Mouse (Mus musculus) liver, embryonic 11.5 days (tissue): ENCODE results near the gene Zfp82. TPM values are rescaled to one million over a fixed set of nuclear protein-coding genes. Genes with fewer than 3 reads are reported as not detected.
A peak's percentile ranks its signal among the peaks of the same experiment; 100 is the strongest.
"Not testable (repeated sequence)": the region's sequence is repeated elsewhere in the genome, so short reads cannot be mapped to it uniquely, and the experiment has no call there.

Experiments
- ATAC-seq: fragments of 200-750 bp; cut with Nextera tagmentation; replicated peaks from 2 replicates; pipeline ENCODE4 v1.8.0; 2017; ENCODE audit warnings: moderate number of reproducible peaks, mild to moderate bottlenecking, moderate TSS enrichment, moderate library complexity; ENCODE audit not compliant: low FRiP score
- DNase-seq: peaks from one replicate; pipeline ENCODE4 v3.0.0-alpha.2; 2017; ENCODE audit warnings: low spot score
- H3K27ac ChIP-seq: fragments of 300-500 bp; sonication (generic); 2 replicates; pipeline ENCODE4 v1.5.1; 2014; ENCODE audit warnings: mild to moderate bottlenecking, low read depth, low read length, control low read depth
- H3K27me3 ChIP-seq: fragments of 300-500 bp; sonication (generic); replicated peaks from 2 replicates; pipeline ENCODE4 v1.6.1; 2014; ENCODE audit warnings: low read length, mixed read lengths; ENCODE audit not compliant: control insufficient read depth, insufficient read depth
- H3K36me3 ChIP-seq: fragments of 300-500 bp; sonication (generic); 2 replicates; pipeline ENCODE4 v1.6.1; 2014; ENCODE audit warnings: mild to moderate bottlenecking, low read length, moderate library complexity, mixed read lengths; ENCODE audit not compliant: control insufficient read depth, insufficient read depth
- H3K4me1 ChIP-seq: fragments of 300-500 bp; sonication (generic); replicated peaks from 2 replicates; pipeline ENCODE4 v1.6.1; 2014; ENCODE audit warnings: low read length, mixed read lengths; ENCODE audit not compliant: control insufficient read depth, insufficient read depth
- H3K4me2 ChIP-seq: fragments of 300-500 bp; sonication (generic); 2 replicates; pipeline ENCODE4 v1.6.1; 2014; ENCODE audit warnings: mild to moderate bottlenecking, control low read depth, moderate library complexity
- H3K4me3 ChIP-seq: fragments of 300-500 bp; sonication (generic); 2 replicates; pipeline ENCODE4 v1.5.1; 2014; ENCODE audit warnings: low read depth, low read length, control low read depth
- H3K9ac ChIP-seq: fragments of 300-500 bp; sonication (generic); 2 replicates; pipeline ENCODE4 v1.6.1; 2014; ENCODE audit warnings: low read depth, low read length, control low read depth
- H3K9me3 ChIP-seq: fragments of 300-500 bp; sonication (generic); 2 replicates; pipeline ENCODE4 v1.6.1; 2016; ENCODE audit warnings: low read length, inconsistent platforms, mixed read lengths; ENCODE audit not compliant: control insufficient read depth
- WGBS: fragments of 180-500 bp; shearing (Covaris S2); extraction: QIAGEN DNeasy Blood & Tissue Kit; methylation state at CpG from one replicate; pipeline ENCODE4 v1.1.7; 2014; 5-methylcytosine and 5-hydroxymethylcytosine counted together
- polyA plus RNA-seq: library from polyadenylated mRNA; unstranded; fragments of >200 nt; fragmentation: Nextera tagmentation; extraction: Ambion mirVana; gene quantifications from 2 replicates; pipeline ENCODE4 v1.2.1, GENCODE M21; 2014

Gene Zfp82
- 3.9 and 4.1 TPM in 2 replicates for polyA plus RNA-seq

DNA sequence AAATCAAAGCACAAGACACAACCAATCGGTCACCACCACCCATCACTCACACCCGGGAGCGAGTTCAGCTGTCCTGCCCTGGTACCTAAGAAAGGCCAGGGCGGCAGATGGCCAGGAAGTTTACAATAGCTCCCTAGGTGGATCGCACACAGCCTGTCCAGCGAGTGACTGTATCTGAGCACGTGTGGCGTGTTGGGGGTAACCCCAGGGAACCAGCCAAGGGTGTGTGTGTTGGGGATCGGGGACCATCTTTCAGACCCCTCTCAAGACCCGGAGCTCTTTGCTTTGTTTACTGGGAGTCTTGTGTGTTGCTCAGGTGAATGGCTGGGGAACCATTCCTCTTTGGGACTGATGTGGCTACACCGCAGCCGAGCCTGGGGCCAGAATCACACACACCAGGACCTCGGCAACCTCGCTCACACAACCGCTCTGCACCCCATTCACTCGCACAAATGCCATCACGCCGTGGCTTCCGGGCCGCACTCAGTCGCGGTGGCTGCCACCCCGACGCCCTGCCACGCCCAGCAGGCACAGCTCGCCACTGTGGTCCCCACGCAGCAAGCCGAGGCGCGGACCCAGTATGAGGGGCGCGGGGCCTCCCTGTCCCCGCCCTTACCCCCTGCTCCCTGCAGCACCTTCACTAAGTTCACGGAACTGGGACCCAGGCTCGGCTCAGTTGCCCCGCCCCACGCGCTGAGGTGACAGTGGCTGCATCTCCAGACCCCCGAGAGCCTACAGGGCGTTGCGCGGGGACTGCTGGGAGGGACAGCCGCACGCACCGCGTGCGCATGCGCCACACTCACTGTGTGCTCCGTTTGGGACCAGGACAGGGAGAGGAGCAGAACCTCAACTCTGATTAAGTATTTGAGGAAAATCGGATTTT lies at the start of gene Zfp82:
TSS of gene Zfp82 (minus strand) at position 755 of the 883 bp plus-strand sequence.
- under 1% methylated on average over 50 of the region's 50 CpGs for WGBS
- Histone ChIP-seq H3K4me2 (peak within 1 kb of the TSS; percentile 98), H3K27ac (peak within 1 kb of the TSS; percentile 57; the same call in 1 of the 2 replicates), H3K9ac (peak within 1 kb of the TSS; percentile 80), H3K36me3 (peaks cover 8% of the 10 kb centered on the region), H3K4me3 (peak within 1 kb of the TSS; percentile 85), H3K9me3 (no peaks in the 10 kb centered on the region), H3K27me3 (no peaks in the 10 kb centered on the region), H3K4me1 (no peaks in the 10 kb centered on the region)
- ATAC-seq (peak; percentile 94), DNase-seq (peak; percentile 83)

DNA sequence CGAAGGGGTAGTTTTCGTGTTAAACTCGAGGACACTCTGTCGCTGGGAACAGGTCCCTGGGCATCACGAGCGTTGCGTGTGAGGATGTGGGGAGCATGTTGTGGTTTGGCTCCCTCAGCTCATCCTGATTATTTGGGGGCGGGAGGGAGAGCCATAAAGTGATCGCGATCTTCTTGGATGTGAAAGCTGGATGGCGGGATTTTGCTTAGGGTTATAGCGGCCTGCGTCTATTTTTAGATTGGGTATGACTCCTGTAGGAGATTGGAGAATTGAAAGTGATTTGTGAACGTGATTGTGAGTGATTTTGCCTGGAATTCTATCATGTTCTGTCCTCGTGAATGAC lies 49.5 kb upstream of the Zfp82 start:
- Histone ChIP-seq H3K4me3 (peak overlapping the region; percentile 67), H3K4me1 (no peaks in the 10 kb centered on the region), H3K9ac (peak overlapping the region; percentile 89), H3K4me2 (peak overlapping the region; percentile 84), H3K36me3 (peaks cover 2% of the 10 kb centered on the region; the same call in 1 of the 2 replicates), H3K9me3 (no peaks in the 10 kb centered on the region), H3K27me3 (no peaks in the 10 kb centered on the region), H3K27ac (no peak overlapping the region)
- ATAC-seq = no peak
- WGBS = 7% methylated on average over 15 of the region's 15 CpGs
- no peak for DNase-seq

GRCm38 (mm10) chr7:30121308-30122187 lies 48.8 kb upstream of the Zfp82 start, which contains the start of gene Zfp382:
Gene Zfp382 (plus strand): TSS chr7:30121942.
- WGBS = under 1% methylated on average over 61 of the region's 61 CpGs
- Histone ChIP-seq H3K36me3 (no peaks in the 10 kb centered on the region), H3K9me3 (no peaks in the 10 kb centered on the region; the same call in 1 of the 2 replicates), H3K27ac (peak within 1 kb of the TSS; percentile 75), H3K4me1 (no peaks in the 10 kb centered on the region), H3K9ac (peak within 1 kb of the TSS; percentile 89), H3K4me3 (peak within 1 kb of the TSS; percentile 67), H3K27me3 (no peaks in the 10 kb centered on the region), H3K4me2 (peak within 1 kb of the TSS; percentile 84)
- ATAC-seq (peak; percentile 96), DNase-seq (peak; percentile 93)

GRCm38 (mm10) chr7:30117935-30118334 lies 45.2 kb upstream of the Zfp82 start:
- not testable (repeated sequence) for H3K4me2 ChIP-seq, DNase-seq, H3K4me3 ChIP-seq, H3K36me3 ChIP-seq, H3K27me3 ChIP-seq, H3K9me3 ChIP-seq, H3K27ac ChIP-seq, ATAC-seq, H3K9ac ChIP-seq, H3K4me1 ChIP-seq
- 91% methylated on average over 12 of the region's 12 CpGs for WGBS

- 87% methylated on average over 5 of the region's 5 CpGs for WGBS
- Histone ChIP-seq H3K4me3 (no peak overlapping the region), H3K4me1 (no peaks in the 10 kb centered on the region), H3K4me2 (no peak overlapping the region), H3K27me3 (no peaks in the 10 kb centered on the region), H3K36me3 (no peaks in the 10 kb centered on the region), H3K27ac (no peak overlapping the region), H3K9me3 (peaks cover 4% of the 10 kb centered on the region; the same call in 1 of the 2 replicates), H3K9ac (no peak overlapping the region)
- no peak for ATAC-seq
- DNase-seq = no peak
Observed at GRCm38 (mm10) chr7:30116076-30116475, 43.4 kb upstream of the Zfp82 start.

DNA sequence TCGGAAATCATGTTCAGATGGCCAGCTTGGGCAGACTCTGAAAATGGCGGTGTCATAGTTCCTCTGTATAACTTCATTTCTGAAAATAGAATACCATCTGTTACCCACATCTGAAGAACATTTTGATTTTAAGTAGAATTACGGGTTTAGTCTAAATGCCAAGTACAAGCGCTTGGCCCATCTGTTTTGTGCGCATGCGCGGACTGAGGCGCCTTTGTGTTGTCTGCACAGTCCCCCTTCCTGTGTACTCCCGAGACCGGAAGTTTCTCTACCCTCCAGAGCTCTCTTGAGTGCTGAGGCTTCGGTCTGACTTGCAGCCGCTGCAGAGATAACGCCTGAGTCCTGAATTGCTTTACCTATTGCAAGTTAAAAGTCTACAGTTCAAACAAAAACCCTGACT lies 26.6 kb upstream of the Zfp82 start:
- Histone ChIP-seq H3K9me3 (peaks cover 7% of the 10 kb centered on the region; the same call in 1 of the 2 replicates), H3K9ac (no peak overlapping the region), H3K27me3 (no peaks in the 10 kb centered on the region), H3K4me1 (peaks cover 14% of the 10 kb centered on the region), H3K4me3 (no peak overlapping the region), H3K36me3 (peaks cover 39% of the 10 kb centered on the region), H3K27ac (no peak overlapping the region), H3K4me2 (no peak overlapping the region)
- ATAC-seq = no peak
- DNase-seq = no peak
- 87% methylated on average over 13 of the region's 13 CpGs for WGBS

- Histone ChIP-seq H3K4me3 (peak overlapping the region; percentile 59), H3K27ac (no peak overlapping the region), H3K9me3 (no peaks in the 10 kb centered on the region), H3K27me3 (no peaks in the 10 kb centered on the region), H3K4me1 (peaks cover 20% of the 10 kb centered on the region), H3K4me2 (peak overlapping the region; percentile 81), H3K36me3 (peaks cover 11% of the 10 kb centered on the region; the same call in 1 of the 2 replicates), H3K9ac (peak overlapping the region; percentile 60)
- WGBS = 16% methylated on average over 5 of the region's 5 CpGs
- ATAC-seq = no peak
- DNase-seq = no peak
Observed at GRCm38 (mm10) chr7:30095551-30096125, 22.9 kb upstream of the Zfp82 start.
